Mouse (Mus musculus): ENCODE results near the gene Rere. TPM values are rescaled to one million over a fixed set of nuclear protein-coding genes. Genes with fewer than 3 reads are reported as not detected.
A peak's percentile ranks its signal among the peaks of the same experiment; 100 is the strongest.
"Not testable (repeated sequence)": the region's sequence is repeated elsewhere in the genome, so short reads cannot be mapped to it uniquely, and the experiment has no call there.

The Rere gene
- total RNA-seq, 2 experiments from 2014 or later = 150 to 160 TPM

GRCm38 (mm10) chr4:150540392-150541094 lies 259.1 kb downstream of the Rere start:
- no peak for DNase-seq (ENCODE audit: low spot score in 2 of 2)

- no peak for DNase-seq (ENCODE audit: low spot score in 2 of 2)
Measured at GRCm38 (mm10) chr4:150544231-150544630, 262.8 kb downstream of the Rere start.

GRCm38 (mm10) chr4:150544652-150545258 lies 263.3 kb downstream of the Rere start:
- DNase-seq (ENCODE audit: low spot score in 2 of 2) = peak in 1 of 2 experiments; percentile 27

- DNase-seq (ENCODE audit: low spot score in 2 of 2) = no peak
Measured at GRCm38 (mm10) chr4:150545775-150546174, 264.3 kb downstream of the Rere start.

- not testable (repeated sequence) for DNase-seq (ENCODE audit: low spot score in 2 of 2)
Measured at GRCm38 (mm10) chr4:150546296-150546695, 264.9 kb downstream of the Rere start.

- DNase-seq (ENCODE audit: low spot score in 2 of 2) = no peak
Measured at GRCm38 (mm10) chr4:150549393-150549792, 267.9 kb downstream of the Rere start.

GRCm38 (mm10) chr4:150549989-150550716 lies 268.7 kb downstream of the Rere start:
- DNase-seq (ENCODE audit: low spot score in 2 of 2) = no peak

GRCm38 (mm10) chr4:150551390-150551789 lies 269.9 kb downstream of the Rere start:
- DNase-seq (ENCODE audit: low spot score in 2 of 2) = no peak

- no peak for DNase-seq (ENCODE audit: low spot score in 2 of 2)
Measured at GRCm38 (mm10) chr4:150552751-150553600, 271.5 kb downstream of the Rere start.

GRCm38 (mm10) chr4:150555783-150556182 lies 274.3 kb downstream of the Rere start:
- DNase-seq (ENCODE audit: low spot score in 2 of 2) = no peak

- DNase-seq (ENCODE audit: low spot score in 2 of 2) = peak; percentile 42 to 55
Measured at GRCm38 (mm10) chr4:150556382-150557221, 275.2 kb downstream of the Rere start.

- not testable (repeated sequence) for DNase-seq (ENCODE audit: low spot score in 2 of 2)
Measured at GRCm38 (mm10) chr4:150557289-150557688, 275.8 kb downstream of the Rere start.

- DNase-seq (ENCODE audit: low spot score in 2 of 2) = no peak
Measured at GRCm38 (mm10) chr4:150557976-150558375, 276.5 kb downstream of the Rere start.

GRCm38 (mm10) chr4:150559514-150559913 lies 278.1 kb downstream of the Rere start:
- DNase-seq (ENCODE audit: low spot score in 2 of 2) = no peak

- no peak for DNase-seq (ENCODE audit: low spot score in 2 of 2)
Measured at GRCm38 (mm10) chr4:150563281-150563680, 281.8 kb downstream of the Rere start.

GRCm38 (mm10) chr4:150566193-150566592 lies 284.7 kb downstream of the Rere start:
- DNase-seq (ENCODE audit: low spot score in 2 of 2) = no peak

GRCm38 (mm10) chr4:150568318-150569134 lies 287.1 kb downstream of the Rere start:
- DNase-seq (ENCODE audit: low spot score in 2 of 2) = no peak

- DNase-seq (ENCODE audit: low spot score in 2 of 2) = peak; percentile 47 to 66
Measured at GRCm38 (mm10) chr4:150569135-150569833, 287.8 kb downstream of the Rere start.

Data from adrenal gland, postnatal 4 days (tissue).